Mouse (Mus musculus) heart, embryonic 12.5 days (tissue): ENCODE data around the gene Garem2. TPM values are rescaled to one million over a fixed set of nuclear protein-coding genes. Genes with fewer than 3 reads are reported as not detected.

Source experiments
- polyA plus RNA-seq: library from polyadenylated mRNA; unstranded; fragments of >200 nt; fragmentation: Nextera tagmentation; extraction: Ambion mirVana; gene quantifications from 2 replicates; pipeline ENCODE4 v1.2.1, GENCODE M21; 2016

Gene Garem2
- polyA plus RNA-seq, 1 experiment from 2014 or later, result 0.40 TPM

Other genes starting within 250 kb of the Garem2 start
- gene Il6, start 92.0 kb upstream of the Garem2 start, polyA plus RNA-seq, result 0.43 TPM in 1 of 2 replicates, not detected in the other
- gene Tyms, start 31.5 kb upstream of the Garem2 start, polyA plus RNA-seq, result 120 and 123 TPM in 2 replicates
- gene 3110082J24Rik, start 925 bp downstream of the Garem2 start, polyA plus RNA-seq, result not detected in 2 replicates
- gene Hadha, start 50.0 kb downstream of the Garem2 start, polyA plus RNA-seq, result 237 and 239 TPM in 2 replicates
- gene Hadhb, start 50.1 kb downstream of the Garem2 start, polyA plus RNA-seq, result 307 and 321 TPM in 2 replicates
- 0.37 TPM in 1 of 2 replicates, not detected in the other for gene Adgrf3, start 100.6 kb downstream of the Garem2 start, polyA plus RNA-seq
- 20.8 and 21.4 TPM in 2 replicates for gene Selenoi, start 127.4 kb downstream of the Garem2 start, polyA plus RNA-seq
- 0.18 and 0.19 TPM in 2 replicates for gene Drc1, start 176.2 kb downstream of the Garem2 start, polyA plus RNA-seq